Mouse (Mus musculus) heart, embryonic 14.5 days (tissue): ENCODE measurements at regions not wholly inside any gene's neighbourhood (a gene's known extent, or its start where the extent isn't known, plus 50 kb on each side); places are given as distances from the start of the nearest gene placed in this dataset.

ENCODE experiments used
- ATAC-seq: fragments of 200-750 bp; cut with Nextera tagmentation; 2 replicates; pipeline ENCODE4 v1.8.0; 2017; ENCODE audit warnings: low read depth, moderate TSS enrichment; ENCODE audit not compliant: insufficient number of reproducible peaks, insufficient read depth, low FRiP score
- H3K27ac ChIP-seq, 2 experiments: fragments of 200-500 bp in 1 of 2; fragments of 300-500 bp in 1 of 2; sonication (generic) in 1 of 2; replicated peaks in 1 of 2; 2 replicates each; pipeline ENCODE4 v1.5.1; 2012 to 2014; ENCODE audit warnings: low read depth in 2 of 2, low read length in 2 of 2, control low read depth in 1 of 2, mild to moderate bottlenecking in 1 of 2, mixed read lengths in 1 of 2; ENCODE audit not compliant: control insufficient read depth in 1 of 2, insufficient read depth in 1 of 2
- H3K27me3 ChIP-seq: fragments of 300-500 bp; sonication (generic); 2 replicates; pipeline ENCODE4 v1.6.1; 2014; ENCODE audit warnings: mild to moderate bottlenecking, low read length, control low read depth; ENCODE audit not compliant: control insufficient read depth, insufficient read depth
- H3K36me3 ChIP-seq: fragments of 300-500 bp; sonication (generic); 2 replicates; pipeline ENCODE4 v1.6.1; 2014; ENCODE audit warnings: mild to moderate bottlenecking, control low read depth, low read length, mixed read lengths; ENCODE audit not compliant: control insufficient read depth, insufficient read depth
- H3K4me1 ChIP-seq, 2 experiments: fragments of 200-500 bp in 1 of 2; fragments of 300-500 bp in 1 of 2; sonication (generic) in 1 of 2; 2 replicates each; pipeline ENCODE4 v1.6.1; 2012 to 2014; ENCODE audit warnings: low read length in 2 of 2, control low read depth in 1 of 2, mixed read lengths in 1 of 2; ENCODE audit not compliant: control insufficient read depth in 2 of 2, insufficient read depth in 2 of 2
- H3K4me2 ChIP-seq: fragments of 300-500 bp; sonication (generic); 2 replicates; pipeline ENCODE4 v1.6.1; 2014; ENCODE audit warnings: mild to moderate bottlenecking, low read length
- H3K4me3 ChIP-seq, 2 experiments: fragments of 200-500 bp in 1 of 2; fragments of 300-500 bp in 1 of 2; sonication (generic) in 1 of 2; 2 replicates each; pipeline ENCODE4 v1.5.1; 2012 to 2014; ENCODE audit warnings: low read length in 2 of 2, mild to moderate bottlenecking in 2 of 2, control low read depth in 1 of 2, low read depth in 1 of 2, moderate library complexity in 1 of 2; ENCODE audit not compliant: control insufficient read depth in 1 of 2, insufficient read depth in 1 of 2
- H3K9ac ChIP-seq: fragments of 300-500 bp; sonication (generic); 2 replicates; pipeline ENCODE4 v1.6.1; 2014; ENCODE audit warnings: mild to moderate bottlenecking, low read length
- H3K9me3 ChIP-seq: fragments of 300-500 bp; sonication (generic); 2 replicates; pipeline ENCODE4 v1.6.1; 2016; ENCODE audit warnings: low read length, control low read depth; ENCODE audit not compliant: control insufficient read depth
- WGBS: fragments of 180-500 bp; shearing (Covaris S2); extraction: QIAGEN DNeasy Blood & Tissue Kit; methylation state at CpG from one replicate; pipeline ENCODE4 v1.1.7; 2014; 5-methylcytosine and 5-hydroxymethylcytosine counted together

- no peak overlapping the region for H3K9ac ChIP-seq
- H3K36me3 ChIP-seq, result no peaks in the 10 kb centered on the region
- no peaks in the 10 kb centered on the region for H3K9me3 ChIP-seq
- H3K4me3 ChIP-seq, result no peak overlapping the region
- peaks cover 4% of the 10 kb centered on the region; the same call in 1 of the 2 replicates for H3K27me3 ChIP-seq
- no peak for ATAC-seq
- 57% methylated on average over 12 of the region's 12 CpGs for WGBS
- no peak overlapping the region for H3K4me2 ChIP-seq
- no peak overlapping the region for H3K27ac ChIP-seq
- H3K4me1 ChIP-seq, result no peaks in the 10 kb centered on the region
Observed at GRCm38 (mm10) chr9:43961431-43961830, 81.8 kb upstream of the Thy1 start.

DNA sequence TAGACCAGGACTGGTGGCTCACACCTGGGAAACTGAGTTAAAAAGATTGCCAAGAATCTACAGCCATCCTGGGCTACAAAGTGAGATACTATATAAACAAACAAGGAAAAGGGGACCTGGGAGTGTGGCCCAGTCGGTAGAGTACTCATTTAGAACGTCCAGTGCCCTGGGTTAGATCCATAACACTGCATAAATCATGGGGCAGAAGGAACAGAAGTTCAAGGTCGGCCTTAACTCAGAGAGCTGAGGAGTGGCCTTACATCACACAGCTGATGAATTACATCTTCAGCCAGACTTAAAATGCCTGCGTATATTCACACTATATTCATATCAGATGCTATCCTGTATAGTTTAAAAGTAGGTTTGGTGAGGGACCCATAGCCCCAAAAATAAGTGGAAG lies 78.0 kb upstream of the Thy1 start:
- H3K4me1 ChIP-seq, result no peaks in the 10 kb centered on the region; a peak in 1 of 4 replicates
- no peak overlapping the region for H3K4me2 ChIP-seq
- no peak for ATAC-seq
- H3K9me3 ChIP-seq, result no peaks in the 10 kb centered on the region
- H3K36me3 ChIP-seq, result no peaks in the 10 kb centered on the region
- H3K27ac ChIP-seq, result no peak overlapping the region
- no peak overlapping the region for H3K4me3 ChIP-seq
- 58% methylated on average over 4 of the region's 4 CpGs for WGBS
- peaks cover 4% of the 10 kb centered on the region for H3K27me3 ChIP-seq
- no peak overlapping the region for H3K9ac ChIP-seq

DNA sequence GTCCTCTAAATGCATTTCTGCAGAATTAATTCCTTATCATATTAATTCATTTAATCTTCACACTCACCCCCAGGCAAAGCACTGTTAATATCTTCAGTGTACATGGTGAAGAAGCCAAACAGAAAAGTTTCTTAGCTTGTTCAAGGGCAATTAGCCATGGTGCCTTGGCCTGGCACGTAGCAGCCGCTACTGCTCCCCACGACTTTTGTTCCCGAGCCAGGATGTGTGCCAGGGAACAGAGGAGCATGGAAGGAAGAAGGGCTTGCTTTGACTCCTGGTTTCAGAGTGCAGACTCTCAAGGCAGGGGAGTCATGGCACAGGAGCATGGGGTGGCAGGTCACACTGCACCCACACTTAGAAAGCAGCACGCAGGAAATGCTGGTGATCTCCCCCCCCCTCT lies 77.4 kb upstream of the Thy1 start:
- no peak overlapping the region for H3K9ac ChIP-seq
- no peak for ATAC-seq
- H3K9me3 ChIP-seq, result no peaks in the 10 kb centered on the region
- H3K36me3 ChIP-seq, result no peaks in the 10 kb centered on the region
- no peak overlapping the region for H3K4me2 ChIP-seq
- no peaks in the 10 kb centered on the region; the same call in none of the 2 replicates for H3K27me3 ChIP-seq
- 76% methylated on average over 5 of the region's 5 CpGs for WGBS
- H3K4me1 ChIP-seq, result peaks cover 0 to 2% of the 10 kb centered on the region in 2 experiments; a peak in 2 of 4 replicates
- no peak overlapping the region for H3K4me3 ChIP-seq
- no peak overlapping the region for H3K27ac ChIP-seq

- peaks cover 0 to 2% of the 10 kb centered on the region in 2 experiments; a peak in 2 of 4 replicates for H3K4me1 ChIP-seq
- no peak overlapping the region for H3K4me2 ChIP-seq
- no peaks in the 10 kb centered on the region for H3K9me3 ChIP-seq
- H3K36me3 ChIP-seq, result no peaks in the 10 kb centered on the region
- H3K9ac ChIP-seq, result no peak overlapping the region
- H3K4me3 ChIP-seq, result no peak overlapping the region
- H3K27me3 ChIP-seq, result peaks cover 5% of the 10 kb centered on the region
- ATAC-seq, result no peak
- H3K27ac ChIP-seq, result no peak overlapping the region
- WGBS, result 53% methylated on average over 9 of the region's 9 CpGs
Observed at GRCm38 (mm10) chr9:43970043-43970795, 73.0 kb upstream of the Thy1 start.

DNA sequence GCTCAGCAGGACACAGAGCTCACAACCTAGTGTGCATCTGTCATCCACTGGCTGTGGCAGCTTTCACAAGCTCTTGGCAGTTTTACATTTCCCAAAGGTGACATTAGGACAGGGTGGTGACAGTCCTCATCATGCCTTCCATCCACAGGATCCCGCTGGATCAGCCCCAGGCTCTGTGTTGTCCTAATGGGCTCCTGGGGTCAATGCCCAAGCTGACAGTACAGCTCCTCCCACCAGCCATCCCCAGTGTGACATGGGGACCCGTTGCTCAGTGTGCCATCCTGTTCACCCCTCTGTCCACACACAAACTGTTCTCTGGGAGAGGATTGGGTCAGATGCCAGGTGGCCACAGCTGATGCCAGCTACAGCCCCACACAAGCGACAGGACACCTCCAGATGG lies 72.3 kb upstream of the Thy1 start:
- Histone ChIP-seq H3K27ac (no peak overlapping the region), H3K36me3 (no peaks in the 10 kb centered on the region), H3K4me3 (no peak overlapping the region), H3K9me3 (no peaks in the 10 kb centered on the region), H3K9ac (no peak overlapping the region), H3K4me1 (peaks cover 0 to 2% of the 10 kb centered on the region in 2 experiments; a peak in 2 of 4 replicates), H3K4me2 (no peak overlapping the region), H3K27me3 (peaks cover 5% of the 10 kb centered on the region)
- 47% methylated on average over 3 of the region's 3 CpGs for WGBS
- ATAC-seq, result 0 out of 2 replicates have a peak, but pooled peaks have one; percentile 4

GRCm38 (mm10) chr9:43972290-43972689 lies 70.9 kb upstream of the Thy1 start:
- 7% methylated on average over 3 of the region's 3 CpGs for WGBS
- no peaks in the 10 kb centered on the region for H3K36me3 ChIP-seq
- ATAC-seq, result no peak

DNA sequence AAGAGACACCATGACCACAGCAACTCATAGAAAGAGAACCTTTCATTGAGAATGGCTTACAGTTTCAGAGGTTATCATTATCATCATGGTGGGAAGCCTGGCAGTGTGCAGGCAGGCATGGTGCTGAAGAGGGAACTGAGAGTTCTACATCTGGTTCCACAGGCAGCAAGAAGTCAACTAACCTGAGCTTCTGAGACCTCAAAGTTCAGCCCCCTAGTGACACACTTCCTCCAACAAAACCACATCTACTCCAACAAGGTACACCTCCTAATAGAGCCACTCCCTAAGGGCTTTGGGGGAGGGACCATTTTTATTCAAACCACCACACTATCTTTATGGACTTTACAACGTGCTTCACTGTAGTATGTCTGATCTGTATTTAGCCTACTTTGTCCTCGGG lies 67.8 kb upstream of the Thy1 start:
- Histone ChIP-seq H3K9me3 (no peaks in the 10 kb centered on the region), H3K4me3 (no peak overlapping the region), H3K36me3 (no peaks in the 10 kb centered on the region), H3K4me1 (peaks cover 0 to 2% of the 10 kb centered on the region in 2 experiments; a peak in 2 of 4 replicates), H3K4me2 (no peak overlapping the region), H3K27ac (no peak overlapping the region), H3K27me3 (0 out of 2 replicates have a peak, but pooled peaks cover 5% of the 10 kb centered on the region), H3K9ac (no peak overlapping the region)
- WGBS, result 22% methylated on average over 2 of the region's 2 CpGs
- no peak for ATAC-seq

More at GRCm38 (mm10) chr9:43972290-43972689, 70.9 kb upstream of the Thy1 start:
- Histone ChIP-seq H3K4me1 (peaks cover 0 to 2% of the 10 kb centered on the region in 2 experiments; a peak in 2 of 4 replicates), H3K9ac (no peak overlapping the region), H3K4me2 (no peak overlapping the region), H3K4me3 (no peak overlapping the region), H3K27ac (no peak overlapping the region), H3K27me3 (peaks cover 5% of the 10 kb centered on the region; the same call in 1 of the 2 replicates), H3K9me3 (no peaks in the 10 kb centered on the region)
